Mouse (Mus musculus): ENCODE measurements at regions not wholly inside any gene's neighbourhood (a gene's known extent, or its start where the extent isn't known, plus 50 kb on each side); places are given as distances from the start of the nearest gene placed in this dataset.
A peak's percentile ranks its signal among the peaks of the same experiment; 100 is the strongest.
"Not testable (repeated sequence)": the region's sequence is repeated elsewhere in the genome, so short reads cannot be mapped to it uniquely, and the experiment has no call there.

GRCm38 (mm10) chr1:95857110-95857509 lies 189.7 kb upstream of the St8sia4 start:
- DNase-seq (ENCODE audit: low spot score in 2 of 2) = peak in 1 of 2 experiments; percentile 7

- DNase-seq (ENCODE audit: low spot score in 2 of 2) = no peak
Measured at GRCm38 (mm10) chr1:95834652-95835051, 167.3 kb upstream of the St8sia4 start.

GRCm38 (mm10) chr1:95830694-95831093 lies 163.3 kb upstream of the St8sia4 start:
- not testable (repeated sequence) for DNase-seq (ENCODE audit: low spot score in 2 of 2)

Data from layer of hippocampus, postnatal 14 days (tissue).